Mouse (Mus musculus) limb, embryonic 10.5 days (tissue): Measurements from ENCODE around the gene Rmdn2. TPM values are rescaled to one million over a fixed set of nuclear protein-coding genes. Genes with fewer than 3 reads are reported as not detected.
A peak's percentile ranks its signal among the peaks of the same experiment; 100 is the strongest.

Experiments
- DNase-seq: peaks from one replicate; pipeline ENCODE4 v3.0.0-alpha.2; 2017; ENCODE audit warnings: low spot score
- H3K27ac ChIP-seq: fragments of 300-500 bp; sonication (generic); 2 replicates; pipeline ENCODE4 v1.5.1; 2016; ENCODE audit warnings: mild to moderate bottlenecking
- H3K27me3 ChIP-seq: fragments of 300-500 bp; sonication (generic); 2 replicates; pipeline ENCODE4 v1.6.1; 2016; ENCODE audit warnings: low read depth, mild to moderate bottlenecking; ENCODE audit not compliant: poor library complexity, severe bottlenecking
- H3K36me3 ChIP-seq: fragments of 300-500 bp; sonication (generic); 2 replicates; pipeline ENCODE4 v1.6.1; 2016; ENCODE audit warnings: mild to moderate bottlenecking, moderate library complexity
- H3K4me1 ChIP-seq: fragments of 300-500 bp; sonication (generic); 2 replicates; pipeline ENCODE4 v1.6.1; 2016
- H3K4me3 ChIP-seq: fragments of 300-500 bp; sonication (generic); 2 replicates; pipeline ENCODE4 v1.5.1; 2016; ENCODE audit warnings: mild to moderate bottlenecking, moderate library complexity
- H3K9me3 ChIP-seq: fragments of 300-500 bp; sonication (generic); replicated peaks from 2 replicates; pipeline ENCODE4 v1.6.1; 2016; ENCODE audit warnings: mild to moderate bottlenecking
- WGBS: fragments of 180-500 bp; shearing (Covaris S2); methylation state at CpG from one replicate; pipeline ENCODE4 v1.1.7; 2016; 5-methylcytosine and 5-hydroxymethylcytosine counted together
- polyA plus RNA-seq: library from polyadenylated mRNA; unstranded; fragments of >200 nt; fragmentation: Nextera tagmentation; extraction: Ambion mirVana; gene quantifications from 2 replicates; pipeline ENCODE4 v1.2.1, GENCODE M21; 2016

The Rmdn2 gene
- polyA plus RNA-seq, 1 experiment from 2014 or later, result 10.0 TPM

GRCm38 (mm10) chr17:79664106-79664417, 52.4 kb downstream of the Rmdn2 start:
- Histone ChIP-seq H3K36me3 (no peaks in the 10 kb centered on the region), H3K27ac (no peak overlapping the region), H3K27me3 (no peaks in the 10 kb centered on the region), H3K9me3 (no peaks in the 10 kb centered on the region), H3K4me3 (no peak overlapping the region), H3K4me1 (no peaks in the 10 kb centered on the region)
- DNase-seq, result no peak
- 93% methylated on average over 2 of the region's 2 CpGs for WGBS

- no peaks in the 10 kb centered on the region for H3K27me3 ChIP-seq
- H3K36me3 ChIP-seq, result no peaks in the 10 kb centered on the region
- DNase-seq, result no peak
- WGBS, result 77% methylated on average over 2 of the region's 2 CpGs
- peaks cover 4% of the 10 kb centered on the region; the same call in 1 of the 2 replicates for H3K4me1 ChIP-seq
- no peak overlapping the region for H3K4me3 ChIP-seq
- no peaks in the 10 kb centered on the region for H3K9me3 ChIP-seq
- no peak overlapping the region for H3K27ac ChIP-seq
Observed at GRCm38 (mm10) chr17:79670837-79671236, 59.2 kb downstream of the Rmdn2 start.

- Histone ChIP-seq H3K4me1 (no peaks in the 10 kb centered on the region), H3K9me3 (no peaks in the 10 kb centered on the region), H3K4me3 (no peak overlapping the region), H3K27ac (no peak overlapping the region), H3K36me3 (no peaks in the 10 kb centered on the region), H3K27me3 (no peaks in the 10 kb centered on the region)
- WGBS, result 86% methylated on average over 4 of the region's 4 CpGs
- DNase-seq, result no peak
Observed at GRCm38 (mm10) chr17:79695106-79695505, 83.4 kb downstream of the Rmdn2 start.

- Histone ChIP-seq H3K27me3 (no peaks in the 10 kb centered on the region), H3K9me3 (no peaks in the 10 kb centered on the region), H3K4me3 (no peak overlapping the region), H3K27ac (no peak overlapping the region), H3K36me3 (no peaks in the 10 kb centered on the region), H3K4me1 (no peaks in the 10 kb centered on the region)
- no peak for DNase-seq
- WGBS, result 95% methylated on average over 6 of the region's 6 CpGs
Observed at GRCm38 (mm10) chr17:79695541-79695940, 83.9 kb downstream of the Rmdn2 start.

GRCm38 (mm10) chr17:79699197-79699596, 87.5 kb downstream of the Rmdn2 start:
- no peak for DNase-seq
- H3K4me1 ChIP-seq, result no peaks in the 10 kb centered on the region; the same call in 1 of the 2 replicates
- no peaks in the 10 kb centered on the region for H3K9me3 ChIP-seq
- no peaks in the 10 kb centered on the region for H3K36me3 ChIP-seq
- H3K27me3 ChIP-seq, result no peaks in the 10 kb centered on the region
- 40% methylated on average over 1 of the region's 1 CpGs for WGBS
- H3K4me3 ChIP-seq, result no peak overlapping the region
- H3K27ac ChIP-seq, result no peak overlapping the region

GRCm38 (mm10) chr17:79700871-79701270, 89.2 kb downstream of the Rmdn2 start:
- no peaks in the 10 kb centered on the region for H3K9me3 ChIP-seq
- WGBS, result 93% methylated on average over 5 of the region's 5 CpGs
- no peaks in the 10 kb centered on the region; the same call in 1 of the 2 replicates for H3K4me1 ChIP-seq
- no peak for DNase-seq
- H3K36me3 ChIP-seq, result no peaks in the 10 kb centered on the region
- no peaks in the 10 kb centered on the region for H3K27me3 ChIP-seq
- no peak overlapping the region for H3K27ac ChIP-seq
- no peak overlapping the region for H3K4me3 ChIP-seq

- 81% methylated on average over 9 of the region's 9 CpGs for WGBS
- DNase-seq, result no peak
- H3K36me3 ChIP-seq, result no peaks in the 10 kb centered on the region
- peaks cover 10% of the 10 kb centered on the region for H3K4me1 ChIP-seq
- H3K9me3 ChIP-seq, result no peaks in the 10 kb centered on the region
- no peak overlapping the region for H3K4me3 ChIP-seq
- peaks cover 19% of the 10 kb centered on the region; the same call in 1 of the 2 replicates for H3K27me3 ChIP-seq
- no peak overlapping the region for H3K27ac ChIP-seq
Observed at GRCm38 (mm10) chr17:79705671-79706455, 94.2 kb downstream of the Rmdn2 start.

GRCm38 (mm10) chr17:79708168-79708567, 96.5 kb downstream of the Rmdn2 start:
- Histone ChIP-seq H3K27ac (no peak overlapping the region), H3K9me3 (no peaks in the 10 kb centered on the region), H3K36me3 (no peaks in the 10 kb centered on the region), H3K4me1 (peaks cover 13% of the 10 kb centered on the region), H3K27me3 (peaks cover 42% of the 10 kb centered on the region), H3K4me3 (no peak overlapping the region)
- WGBS, result 37% methylated on average over 7 of the region's 7 CpGs
- DNase-seq, result no peak

GRCm38 (mm10) chr17:79709718-79710117, 98.1 kb downstream of the Rmdn2 start:
- peaks cover 57% of the 10 kb centered on the region for H3K27me3 ChIP-seq

GRCm38 (mm10) chr17:79710246-79710842, 98.7 kb downstream of the Rmdn2 start:
- peaks cover 61% of the 10 kb centered on the region for H3K27me3 ChIP-seq

More at GRCm38 (mm10) chr17:79709718-79710117, 98.1 kb downstream of the Rmdn2 start:
- no peak for DNase-seq
- H3K4me3 ChIP-seq, result no peak overlapping the region
- no peak overlapping the region for H3K27ac ChIP-seq
- 29% methylated on average over 1 of the region's 1 CpGs for WGBS
- H3K9me3 ChIP-seq, result no peaks in the 10 kb centered on the region
- no peaks in the 10 kb centered on the region for H3K36me3 ChIP-seq
- peaks cover 29% of the 10 kb centered on the region for H3K4me1 ChIP-seq

GRCm38 (mm10) chr17:79711944-79712343, 100.3 kb downstream of the Rmdn2 start:
- peaks cover 69% of the 10 kb centered on the region for H3K27me3 ChIP-seq
- no peaks in the 10 kb centered on the region for H3K36me3 ChIP-seq
- H3K4me3 ChIP-seq, result no peak overlapping the region; the same call in 1 of the 2 replicates
- WGBS, result 13% methylated on average over 6 of the region's 6 CpGs
- DNase-seq, result no peak
- H3K9me3 ChIP-seq, result no peaks in the 10 kb centered on the region
- H3K4me1 ChIP-seq, result peaks cover 43% of the 10 kb centered on the region
- H3K27ac ChIP-seq, result no peak overlapping the region

More at GRCm38 (mm10) chr17:79710246-79710842, 98.7 kb downstream of the Rmdn2 start:
- peak overlapping the region; percentile 8; the same call in 1 of the 2 replicates for H3K4me3 ChIP-seq
- H3K9me3 ChIP-seq, result no peaks in the 10 kb centered on the region
- peaks cover 35% of the 10 kb centered on the region for H3K4me1 ChIP-seq
- no peaks in the 10 kb centered on the region for H3K36me3 ChIP-seq
- DNase-seq, result no peak
- no peak overlapping the region for H3K27ac ChIP-seq
- 13% methylated on average over 15 of the region's 15 CpGs for WGBS

- Histone ChIP-seq H3K27ac (no peak overlapping the region), H3K4me3 (peak overlapping the region; percentile 55; the same call in 1 of the 2 replicates), H3K36me3 (no peaks in the 10 kb centered on the region), H3K27me3 (peaks cover 73% of the 10 kb centered on the region), H3K4me1 (peaks cover 43% of the 10 kb centered on the region), H3K9me3 (no peaks in the 10 kb centered on the region)
- DNase-seq, result peak; percentile 53
- WGBS, result 4% methylated on average over 9 of the region's 9 CpGs
Observed at GRCm38 (mm10) chr17:79712536-79712935, 100.9 kb downstream of the Rmdn2 start.

GRCm38 (mm10) chr17:79713276-79713642, 101.6 kb downstream of the Rmdn2 start:
- Histone ChIP-seq H3K9me3 (no peaks in the 10 kb centered on the region), H3K27ac (peak overlapping the region; percentile 85), H3K4me3 (peak overlapping the region; percentile 55), H3K27me3 (peaks cover 74% of the 10 kb centered on the region), H3K36me3 (no peaks in the 10 kb centered on the region), H3K4me1 (peaks cover 43% of the 10 kb centered on the region)
- peak; percentile 73 for DNase-seq
- WGBS, result under 1% methylated on average over 24 of the region's 24 CpGs
